In genomic region chr2:174299771-174300160, GRCm38 (mm10) we compare ENCODE assay signal across 9 mouse cellular contexts. TPM values are rescaled to one million over a fixed set of nuclear protein-coding genes. Genes with fewer than 3 reads are reported as not detected.
DNase-seq lines count a peak whose midpoint lies in the region; ATAC-seq and TF ChIP-seq lines count a peak whose summit lies in the region.
"Had no signal": no experiment of that assay in that cellular context is flagged by ENCODE, and none has a peak within 500 bp of the region (broad histone marks: within the 10 kb centered on the region; RNA-seq: fewer than 3 reads in every experiment).

No protein-coding gene starts in this region.

- H3K9ac ChIP-seq in ES-Bruce4 (ENCODE audit: low read depth, poor library complexity, severe bottlenecking) = no peak overlapping the region
- H3K9ac ChIP-seq in hindbrain, embryonic 11.5 days (ENCODE audit: low read depth, low read length) = no peak overlapping the region
- no peak overlapping the region for H3K9ac ChIP-seq in liver, postnatal 0 days (replicated peaks)

- peaks cover 21% of the 10 kb centered on the region for H3K4me1 ChIP-seq in heart, embryonic 10.5 days
- no peaks in the 10 kb centered on the region for H3K4me1 ChIP-seq in ES-Bruce4 (ENCODE audit: control insufficient read depth, insufficient read depth, low read length)
- peaks cover 5% of the 10 kb centered on the region; the same call in 1 of the 2 replicates for H3K4me1 ChIP-seq in hindbrain, embryonic 11.5 days (replicated peaks; ENCODE audit: control insufficient read depth, insufficient read depth, low read length)
- H3K4me1 ChIP-seq in liver, postnatal 0 days (ENCODE audit: insufficient read depth) = no peaks in the 10 kb centered on the region

- no peak for ATAC-seq in hindbrain, embryonic 11.5 days (ENCODE audit: low FRiP score)
- no peak for ATAC-seq in liver, postnatal 0 days

- peaks cover 17% of the 10 kb centered on the region; the same call in 1 of the 2 replicates for H3K36me3 ChIP-seq in heart, embryonic 10.5 days
- no peaks in the 10 kb centered on the region for H3K36me3 ChIP-seq in ES-Bruce4 (ENCODE audit: control insufficient read depth, insufficient read depth, low read length, poor library complexity, severe bottlenecking)
- no peaks in the 10 kb centered on the region for H3K36me3 ChIP-seq in hindbrain, embryonic 11.5 days (ENCODE audit: control insufficient read depth, insufficient read depth, low read length)
- no peaks in the 10 kb centered on the region for H3K36me3 ChIP-seq in liver, postnatal 0 days (replicated peaks; ENCODE audit: insufficient read depth, low read length)

- no peak for TF ChIP-seq POLR2A in ES-Bruce4 (IDR thresholded peaks at IDR 0.05; ENCODE audit: insufficient read depth, low read length)

- DNase-seq in heart, embryonic 10.5 days (ENCODE audit: low spot score) = peak; percentile 75
- DNase-seq in heart, adult 8-10 months (ENCODE audit: low spot score) = no peak
- peak; percentile 36 for DNase-seq in hindbrain, embryonic 11.5 days (ENCODE audit: low spot score)
- DNase-seq in liver, postnatal 0 days = no peak
- DNase-seq in frontal cortex, postnatal 14 days (ENCODE audit: low spot score in 2 of 2) = no peak
- DNase-seq in gastrocnemius, postnatal 4 days (ENCODE audit: low spot score in 2 of 2) = no peak
- no peak for DNase-seq in gastrocnemius, adult 18-20 months (ENCODE audit: low spot score)
- DNase-seq: layer of hippocampus, postnatal 36 days had no signal

- no peak for TF ChIP-seq EP300 in ES-Bruce4 (IDR thresholded peaks at IDR 0.05; ENCODE audit: insufficient read depth, low read depth, low read length)
- TF ChIP-seq EP300 in liver, postnatal 0 days (IDR thresholded peaks at IDR 0.05; ENCODE audit: low read depth) = no peak

- H3K4me3 ChIP-seq in heart, embryonic 10.5 days = peak overlapping the region; percentile 58
- H3K4me3 ChIP-seq in ES-Bruce4 (ENCODE audit: low read depth, low read length) = peak overlapping the region; percentile 4
- peak overlapping the region; percentile 20 for H3K4me3 ChIP-seq in hindbrain, embryonic 11.5 days (ENCODE audit: low read depth, low read length)
- 0 out of 2 replicates have a peak overlapping the region, but pooled peaks have one; percentile 13 for H3K4me3 ChIP-seq in liver, postnatal 0 days (ENCODE audit: low read depth, low read length)

- peak overlapping the region; percentile 47 for H3K4me2 ChIP-seq in hindbrain, embryonic 11.5 days (replicated peaks; ENCODE audit: low read depth, low read length)
- no peak overlapping the region for H3K4me2 ChIP-seq in liver, postnatal 0 days (ENCODE audit: low read depth, low read length)

- H3K27ac ChIP-seq in heart, embryonic 10.5 days = no peak overlapping the region; the same call in 1 of the 2 replicates
- no peak overlapping the region for H3K27ac ChIP-seq in ES-Bruce4 (ENCODE audit: insufficient read depth, low read length)
- no peak overlapping the region for H3K27ac ChIP-seq in hindbrain, embryonic 11.5 days (ENCODE audit: low read depth, low read length)
- H3K27ac ChIP-seq in liver, postnatal 0 days (ENCODE audit: low read depth) = no peak overlapping the region

- TF ChIP-seq CTCF in ES-Bruce4 (IDR thresholded peaks at IDR 0.05; ENCODE audit: low read depth, low read length) = no peak
- no peak for TF ChIP-seq CTCF in liver, postnatal 0 days (IDR thresholded peaks at IDR 0.05; ENCODE audit: low read depth)

- H3K27me3 ChIP-seq in heart, embryonic 10.5 days (ENCODE audit: insufficient read depth, poor library complexity, severe bottlenecking) = peaks cover 29% of the 10 kb centered on the region
- 0 out of 2 replicates have a peak, but pooled peaks cover 2% of the 10 kb centered on the region for H3K27me3 ChIP-seq in ES-Bruce4 (ENCODE audit: control insufficient read depth, insufficient read depth, low read length, poor library complexity, severe bottlenecking)
- peaks cover 21% of the 10 kb centered on the region for H3K27me3 ChIP-seq in hindbrain, embryonic 11.5 days (ENCODE audit: control insufficient read depth, insufficient read depth, low read length)
- H3K27me3 ChIP-seq in liver, postnatal 0 days (ENCODE audit: insufficient read depth, low read length) = peaks cover 45% of the 10 kb centered on the region

- 53% methylated on average over 34 of the region's 34 CpGs for WGBS in heart, embryonic 10.5 days
- WGBS in hindbrain, embryonic 11.5 days = 53% methylated on average over 34 of the region's 34 CpGs
- WGBS in liver, postnatal 0 days (ENCODE audit: insufficient replicate concordance) = 40% methylated on average over 34 of the region's 34 CpGs

- peaks cover 51% of the 10 kb centered on the region for H3K9me3 ChIP-seq in heart, embryonic 10.5 days
- H3K9me3 ChIP-seq in ES-Bruce4 (replicated peaks; ENCODE audit: control insufficient read depth, insufficient read depth, low read length, poor library complexity, severe bottlenecking) = peaks cover 20% of the 10 kb centered on the region
- peaks cover 21% of the 10 kb centered on the region for H3K9me3 ChIP-seq in hindbrain, embryonic 11.5 days (ENCODE audit: control insufficient read depth, low read length)
- H3K9me3 ChIP-seq in liver, postnatal 0 days (ENCODE audit: low read length) = peaks cover 16% of the 10 kb centered on the region

RNA-seq across cellular contexts. Expression of gene Gnas, which starts 15.6 kb away (rescaled TPM):
- polyA plus RNA-seq in heart, embryonic 10.5 days (2016; fragmentation: Nextera tagmentation; extraction: Ambion mirVana) = 964 and 1,128 TPM in 2 replicates
- 1,000 to 10,000 TPM; 1,172 to 1,307 (median 1,221) TPM for total RNA-seq in heart, adult 8-10 months (2022)
- polyA plus RNA-seq in ES-Bruce4 (2011; ENCODE audit: insufficient read depth, insufficient read length, low read depth, missing spikeins) = 394 and 424 TPM in 2 replicates
- polyA plus RNA-seq in hindbrain, embryonic 11.5 days (2014; fragmentation: Nextera tagmentation; extraction: Ambion mirVana) = 1,233 and 1,244 TPM in 2 replicates
- polyA plus RNA-seq in liver, postnatal 0 days (2015; fragmentation: Nextera tagmentation; extraction: Ambion mirVana) = 332 and 343 TPM in 2 replicates
- 1,000 to 10,000 TPM; 3,196 to 3,475 TPM for total RNA-seq in gastrocnemius, postnatal 4 days (2021)
- total RNA-seq in gastrocnemius, adult 18-20 months (2021) = 1,000 to 10,000 TPM; 1,321 to 1,349 TPM

RNA-seq across cellular contexts. Expression of gene Gm20721, which starts 46.7 kb away (rescaled TPM):
- 7.1 and 20.6 TPM in 2 replicates for polyA plus RNA-seq in heart, embryonic 10.5 days (2016; fragmentation: Nextera tagmentation; extraction: Ambion mirVana)
- 1 to 10 TPM; 1.3 to 1.7 (median 1.5) TPM for total RNA-seq in heart, adult 8-10 months (2022)
- polyA plus RNA-seq in ES-Bruce4 (2011; ENCODE audit: insufficient read depth, insufficient read length, low read depth, missing spikeins) = 0.40 and 0.90 TPM in 2 replicates
- polyA plus RNA-seq in hindbrain, embryonic 11.5 days (2014; fragmentation: Nextera tagmentation; extraction: Ambion mirVana) = 17.6 and 22.8 TPM in 2 replicates
- 1.3 and 2.9 TPM in 2 replicates for polyA plus RNA-seq in liver, postnatal 0 days (2015; fragmentation: Nextera tagmentation; extraction: Ambion mirVana)
- total RNA-seq in gastrocnemius, postnatal 4 days (2021) = 1 to 10 TPM; 4.8 to 6.4 TPM
- total RNA-seq in gastrocnemius, adult 18-20 months (2021) = 1 to 10 TPM; 1.9 TPM

Comparison
In these comparisons a context has a peak if more than half of its experiments do, and no peak if none do; other contexts are left out.
1. DNase-seq: peak in heart, embryonic 10.5 days (single experiment) and hindbrain, embryonic 11.5 days (single experiment); none in heart, adult 8-10 months (single experiment), liver, postnatal 0 days (single experiment), frontal cortex, postnatal 14 days (0 of 2), gastrocnemius, postnatal 4 days (0 of 2) and gastrocnemius, adult 18-20 months (single experiment).
2. H3K4me3 ChIP-seq: peak in every context shown above with its lines; median percentile 58 in heart, embryonic 10.5 days; 20 in hindbrain, embryonic 11.5 days; 13 in liver, postnatal 0 days; 4 in ES-Bruce4.